Mouse (Mus musculus) erythroblast, embryonic 14.5 days (primary cell): Measurements from ENCODE around the gene Eif3b.

Experiments used
- GATA1 ChIP-seq: IDR thresholded peaks from 2 replicates; pipeline ENCODE4 v1.6.1; 2012; ENCODE audit warnings: low read length, inconsistent platforms, mixed read lengths
- TAL1 ChIP-seq: IDR thresholded peaks from 3 replicates; pipeline ENCODE4 v1.6.1; 2012; ENCODE audit warnings: low read length, inconsistent platforms, mixed read lengths

- TF ChIP-seq GATA1 = no peak
- no peak for TF ChIP-seq TAL1
These were observed 22.8 kb upstream of the Eif3b start for GRCm38 (mm10) chr5:140396166-140396940.
